Mouse (Mus musculus) hindbrain, embryonic 14.5 days (tissue): ENCODE data around the gene Casp3. TPM values are rescaled to one million over a fixed set of nuclear protein-coding genes. Genes with fewer than 3 reads are reported as not detected.

ENCODE experiments used
- ATAC-seq: fragments of 200-750 bp; cut with Nextera tagmentation; 2 replicates; pipeline ENCODE4 v1.8.0; 2017; ENCODE audit warnings: moderate number of reproducible peaks, mild to moderate bottlenecking, moderate TSS enrichment, moderate library complexity; ENCODE audit not compliant: low FRiP score
- DNase-seq: peaks from one replicate; pipeline ENCODE4 v3.0.0-alpha.2; 2015; ENCODE audit warnings: low spot score
- H3K27ac ChIP-seq: fragments of 300-500 bp; sonication (generic); 2 replicates; pipeline ENCODE4 v1.5.1; 2014; ENCODE audit warnings: mild to moderate bottlenecking, moderate library complexity
- H3K27me3 ChIP-seq: fragments of 300-500 bp; sonication (generic); 2 replicates; pipeline ENCODE4 v1.6.1; 2014; ENCODE audit warnings: mild to moderate bottlenecking, low read length, mixed read lengths; ENCODE audit not compliant: control insufficient read depth, insufficient read depth
- H3K36me3 ChIP-seq: fragments of 300-500 bp; sonication (generic); replicated peaks from 2 replicates; pipeline ENCODE4 v1.6.1; 2014; ENCODE audit not compliant: control insufficient read depth, insufficient read depth
- H3K4me1 ChIP-seq: fragments of 300-500 bp; sonication (generic); replicated peaks from 2 replicates; pipeline ENCODE4 v1.6.1; 2014; ENCODE audit warnings: antibody characterized with exemption, low read length, mixed read lengths; ENCODE audit not compliant: control insufficient read depth, insufficient read depth
- H3K4me2 ChIP-seq: fragments of 300-500 bp; sonication (generic); replicated peaks from 2 replicates; pipeline ENCODE4 v1.6.1; 2014; ENCODE audit warnings: mild to moderate bottlenecking, moderate library complexity
- H3K4me3 ChIP-seq: fragments of 300-500 bp; sonication (generic); replicated peaks from 2 replicates; pipeline ENCODE4 v1.5.1; 2014; ENCODE audit warnings: mild to moderate bottlenecking, low read length
- H3K9ac ChIP-seq: fragments of 300-500 bp; sonication (generic); 2 replicates; pipeline ENCODE4 v1.6.1; 2014
- H3K9me3 ChIP-seq: fragments of 300-500 bp; sonication (generic); 2 replicates; pipeline ENCODE4 v1.6.1; 2016; ENCODE audit warnings: low read length; ENCODE audit not compliant: control insufficient read depth
- WGBS: fragments of 180-500 bp; shearing (Covaris S2); extraction: QIAGEN DNeasy Blood & Tissue Kit; methylation state at CpG from one replicate; pipeline ENCODE4 v1.1.7; 2014; 5-methylcytosine and 5-hydroxymethylcytosine counted together
- polyA plus RNA-seq: library from polyadenylated mRNA; unstranded; fragments of >200 nt; fragmentation: Nextera tagmentation; extraction: Ambion mirVana; gene quantifications from 2 replicates; pipeline ENCODE4 v1.2.1, GENCODE M21; 2014

Casp3 gene
- polyA plus RNA-seq, 1 experiment from 2014 or later, result 178 TPM

- Histone ChIP-seq H3K36me3 (peaks cover 60% of the 10 kb centered on the region), H3K9ac (no peak overlapping the region), H3K27me3 (no peaks in the 10 kb centered on the region), H3K4me2 (no peak overlapping the region), H3K27ac (no peak overlapping the region), H3K4me3 (no peak overlapping the region), H3K4me1 (0 out of 2 replicates have a peak, but pooled peaks cover 4% of the 10 kb centered on the region), H3K9me3 (no peaks in the 10 kb centered on the region)
- ATAC-seq, result no peak
- WGBS, result 90% methylated on average over 5 of the region's 5 CpGs
- DNase-seq, result no peak
Measured at GRCm38 (mm10) chr8:46639852-46640251, 22.8 kb downstream of the Casp3 start.

GRCm38 (mm10) chr8:46641272-46641671 is 24.2 kb downstream of the Casp3 start:
- Histone ChIP-seq H3K9me3 (no peaks in the 10 kb centered on the region), H3K27ac (no peak overlapping the region), H3K36me3 (peaks cover 45% of the 10 kb centered on the region), H3K4me2 (no peak overlapping the region), H3K27me3 (no peaks in the 10 kb centered on the region), H3K9ac (no peak overlapping the region), H3K4me3 (no peak overlapping the region), H3K4me1 (0 out of 2 replicates have a peak, but pooled peaks cover 4% of the 10 kb centered on the region)
- WGBS, result 86% methylated on average over 5 of the region's 5 CpGs
- DNase-seq (no peak), ATAC-seq (no peak)

GRCm38 (mm10) chr8:46648421-46648820 is 31.3 kb downstream of the Casp3 start:
- H3K27me3 ChIP-seq, result no peaks in the 10 kb centered on the region
- 93% methylated on average over 4 of the region's 4 CpGs for WGBS
- H3K36me3 ChIP-seq, result 0 out of 2 replicates have a peak, but pooled peaks cover 2% of the 10 kb centered on the region
- no peaks in the 10 kb centered on the region for H3K4me1 ChIP-seq
- DNase-seq (no peak), ATAC-seq (no peak)
- no peak overlapping the region for H3K27ac ChIP-seq
- no peak overlapping the region for H3K9ac ChIP-seq
- no peaks in the 10 kb centered on the region for H3K9me3 ChIP-seq
- no peak overlapping the region for H3K4me2 ChIP-seq
- H3K4me3 ChIP-seq, result no peak overlapping the region

- no peak overlapping the region for H3K9ac ChIP-seq
- WGBS, result 76% methylated on average over 9 of the region's 9 CpGs
- no peak overlapping the region for H3K4me2 ChIP-seq
- DNase-seq (no peak), ATAC-seq (no peak)
- no peak overlapping the region for H3K27ac ChIP-seq
- H3K36me3 ChIP-seq, result no peaks in the 10 kb centered on the region
- no peaks in the 10 kb centered on the region for H3K9me3 ChIP-seq
- no peaks in the 10 kb centered on the region for H3K4me1 ChIP-seq
- no peaks in the 10 kb centered on the region for H3K27me3 ChIP-seq
- no peak overlapping the region for H3K4me3 ChIP-seq
Measured at GRCm38 (mm10) chr8:46651872-46652271, 34.8 kb downstream of the Casp3 start.

- H3K9me3 ChIP-seq, result no peaks in the 10 kb centered on the region
- H3K27me3 ChIP-seq, result no peaks in the 10 kb centered on the region
- no peak overlapping the region for H3K4me2 ChIP-seq
- DNase-seq (no peak), ATAC-seq (no peak)
- H3K4me3 ChIP-seq, result no peak overlapping the region
- no peaks in the 10 kb centered on the region for H3K36me3 ChIP-seq
- no peaks in the 10 kb centered on the region for H3K4me1 ChIP-seq
- no peak overlapping the region for H3K9ac ChIP-seq
- H3K27ac ChIP-seq, result no peak overlapping the region
- WGBS, result 93% methylated on average over 2 of the region's 2 CpGs
Measured at GRCm38 (mm10) chr8:46655919-46656318, 38.8 kb downstream of the Casp3 start.

- ATAC-seq, result no peak
- no peaks in the 10 kb centered on the region for H3K4me1 ChIP-seq
Measured at GRCm38 (mm10) chr8:46671496-46671895, 54.4 kb downstream of the Casp3 start.

GRCm38 (mm10) chr8:46680671-46681365 is 63.7 kb downstream of the Casp3 start:
- ATAC-seq, result no peak
- DNase-seq, result no peak
- H3K4me3 ChIP-seq, result no peak overlapping the region
- no peaks in the 10 kb centered on the region for H3K27me3 ChIP-seq
- H3K27ac ChIP-seq, result no peak overlapping the region
- H3K36me3 ChIP-seq, result no peaks in the 10 kb centered on the region
- 71% methylated on average over 5 of the region's 5 CpGs for WGBS
- no peaks in the 10 kb centered on the region for H3K4me1 ChIP-seq
- no peak overlapping the region for H3K4me2 ChIP-seq
- no peak overlapping the region for H3K9ac ChIP-seq
- no peaks in the 10 kb centered on the region for H3K9me3 ChIP-seq

More at GRCm38 (mm10) chr8:46671496-46671895, 54.4 kb downstream of the Casp3 start:
- peak; percentile 78 for DNase-seq
- H3K9me3 ChIP-seq, result no peaks in the 10 kb centered on the region
- H3K9ac ChIP-seq, result no peak overlapping the region
- no peaks in the 10 kb centered on the region for H3K36me3 ChIP-seq
- H3K27me3 ChIP-seq, result no peaks in the 10 kb centered on the region
- 0% methylated on average over 2 of the region's 2 CpGs for WGBS
- no peak overlapping the region for H3K27ac ChIP-seq
- H3K4me3 ChIP-seq, result no peak overlapping the region
- no peak overlapping the region for H3K4me2 ChIP-seq

- under 1% methylated on average over 19 of the region's 19 CpGs for WGBS
- peak; percentile 91 for DNase-seq
- H3K4me3 ChIP-seq, result peak overlapping the region; percentile 43
- peak overlapping the region; percentile 87 for H3K27ac ChIP-seq
- peaks cover 10% of the 10 kb centered on the region; the same call in 1 of the 2 replicates for H3K4me1 ChIP-seq
- peak overlapping the region; percentile 75 for H3K9ac ChIP-seq
- H3K4me2 ChIP-seq, result peak overlapping the region; percentile 49
- H3K36me3 ChIP-seq, result no peaks in the 10 kb centered on the region
- no peaks in the 10 kb centered on the region for H3K27me3 ChIP-seq
- no peaks in the 10 kb centered on the region for H3K9me3 ChIP-seq
- peak; percentile 100 for ATAC-seq
Measured at GRCm38 (mm10) chr8:46686664-46687336, 69.7 kb downstream of the Casp3 start.
